Mouse (Mus musculus) heart, embryonic 14.5 days (tissue): Measurements from ENCODE around the gene Cyth4. TPM values are rescaled to one million over a fixed set of nuclear protein-coding genes. Genes with fewer than 3 reads are reported as not detected.

Experiments
- ATAC-seq: fragments of 200-750 bp; cut with Nextera tagmentation; 2 replicates; pipeline ENCODE4 v1.8.0; 2017; ENCODE audit warnings: low read depth, moderate TSS enrichment; ENCODE audit not compliant: insufficient number of reproducible peaks, insufficient read depth, low FRiP score
- H3K27ac ChIP-seq, 2 experiments: fragments of 200-500 bp in 1 of 2; fragments of 300-500 bp in 1 of 2; sonication (generic) in 1 of 2; replicated peaks in 1 of 2; 2 replicates each; pipeline ENCODE4 v1.5.1; 2012 to 2014; ENCODE audit warnings: low read depth in 2 of 2, low read length in 2 of 2, control low read depth in 1 of 2, mild to moderate bottlenecking in 1 of 2, mixed read lengths in 1 of 2; ENCODE audit not compliant: control insufficient read depth in 1 of 2, insufficient read depth in 1 of 2
- H3K27me3 ChIP-seq: fragments of 300-500 bp; sonication (generic); 2 replicates; pipeline ENCODE4 v1.6.1; 2014; ENCODE audit warnings: mild to moderate bottlenecking, low read length, control low read depth; ENCODE audit not compliant: control insufficient read depth, insufficient read depth
- H3K36me3 ChIP-seq: fragments of 300-500 bp; sonication (generic); 2 replicates; pipeline ENCODE4 v1.6.1; 2014; ENCODE audit warnings: mild to moderate bottlenecking, control low read depth, low read length, mixed read lengths; ENCODE audit not compliant: control insufficient read depth, insufficient read depth
- H3K4me1 ChIP-seq, 2 experiments: fragments of 200-500 bp in 1 of 2; fragments of 300-500 bp in 1 of 2; sonication (generic) in 1 of 2; 2 replicates each; pipeline ENCODE4 v1.6.1; 2012 to 2014; ENCODE audit warnings: low read length in 2 of 2, control low read depth in 1 of 2, mixed read lengths in 1 of 2; ENCODE audit not compliant: control insufficient read depth in 2 of 2, insufficient read depth in 2 of 2
- H3K4me2 ChIP-seq: fragments of 300-500 bp; sonication (generic); 2 replicates; pipeline ENCODE4 v1.6.1; 2014; ENCODE audit warnings: mild to moderate bottlenecking, low read length
- H3K4me3 ChIP-seq, 2 experiments: fragments of 200-500 bp in 1 of 2; fragments of 300-500 bp in 1 of 2; sonication (generic) in 1 of 2; 2 replicates each; pipeline ENCODE4 v1.5.1; 2012 to 2014; ENCODE audit warnings: low read length in 2 of 2, mild to moderate bottlenecking in 2 of 2, control low read depth in 1 of 2, low read depth in 1 of 2, moderate library complexity in 1 of 2; ENCODE audit not compliant: control insufficient read depth in 1 of 2, insufficient read depth in 1 of 2
- H3K9ac ChIP-seq: fragments of 300-500 bp; sonication (generic); 2 replicates; pipeline ENCODE4 v1.6.1; 2014; ENCODE audit warnings: mild to moderate bottlenecking, low read length
- H3K9me3 ChIP-seq: fragments of 300-500 bp; sonication (generic); 2 replicates; pipeline ENCODE4 v1.6.1; 2016; ENCODE audit warnings: low read length, control low read depth; ENCODE audit not compliant: control insufficient read depth
- WGBS: fragments of 180-500 bp; shearing (Covaris S2); extraction: QIAGEN DNeasy Blood & Tissue Kit; methylation state at CpG from one replicate; pipeline ENCODE4 v1.1.7; 2014; 5-methylcytosine and 5-hydroxymethylcytosine counted together
- polyA plus RNA-seq: library from polyadenylated mRNA; unstranded; fragments of >200 nt; fragmentation: Nextera tagmentation; extraction: Ambion mirVana; gene quantifications from 2 replicates; pipeline ENCODE4 v1.2.1, GENCODE M21; 2014

Cyth4 gene
- polyA plus RNA-seq, 1 experiment from 2014 or later = 2.4 TPM

GRCm38 (mm10) chr15:78571554-78572269 lies 25.1 kb upstream of the Cyth4 start:
- Histone ChIP-seq H3K4me1 (peaks cover 10 to 14% of the 10 kb centered on the region in 2 experiments), H3K27me3 (no peaks in the 10 kb centered on the region), H3K9me3 (no peaks in the 10 kb centered on the region), H3K36me3 (no peaks in the 10 kb centered on the region), H3K4me2 (peak overlapping the region; percentile 26; the same call in 1 of the 2 replicates), H3K9ac (no peak overlapping the region; the same call in 1 of the 2 replicates), H3K27ac (peak overlapping the region; percentile 9 to 55; a peak in 2 of 4 replicates), H3K4me3 (no peak overlapping the region)
- 13% methylated on average over 16 of the region's 16 CpGs for WGBS
- peak; percentile 32; the same call in 1 of the 2 replicates for ATAC-seq

DNA sequence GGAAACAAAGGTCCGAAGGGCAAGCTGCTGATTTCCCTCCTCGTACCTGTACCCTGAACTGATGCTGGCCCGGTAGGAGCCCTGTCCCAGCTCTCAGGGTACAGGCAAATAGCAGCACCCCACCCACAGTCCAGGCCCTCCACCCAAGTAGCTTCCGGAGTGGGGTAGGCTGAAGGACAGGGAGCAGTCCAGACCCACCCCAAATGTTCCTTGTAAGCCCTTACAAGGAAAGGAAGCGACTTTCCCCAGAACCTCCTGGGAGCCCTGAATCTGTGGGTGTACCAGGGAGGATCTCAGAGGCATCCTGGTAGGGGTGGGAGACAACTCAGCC lies 24.6 kb upstream of the Cyth4 start:
- whole genome bisulfite sequencing = 93% methylated on average over 5 of the region's 5 CpGs
- Histone ChIP-seq H3K4me3 (no peak overlapping the region), H3K4me1 (peaks cover 10 to 14% of the 10 kb centered on the region in 2 experiments), H3K27me3 (no peaks in the 10 kb centered on the region), H3K27ac (peak overlapping the region in 1 of 2 experiments; percentile 55; a peak in 2 of 4 replicates), H3K36me3 (no peaks in the 10 kb centered on the region), H3K9me3 (no peaks in the 10 kb centered on the region), H3K4me2 (no peak overlapping the region), H3K9ac (no peak overlapping the region; the same call in 1 of the 2 replicates)
- ATAC-seq = no peak

DNA sequence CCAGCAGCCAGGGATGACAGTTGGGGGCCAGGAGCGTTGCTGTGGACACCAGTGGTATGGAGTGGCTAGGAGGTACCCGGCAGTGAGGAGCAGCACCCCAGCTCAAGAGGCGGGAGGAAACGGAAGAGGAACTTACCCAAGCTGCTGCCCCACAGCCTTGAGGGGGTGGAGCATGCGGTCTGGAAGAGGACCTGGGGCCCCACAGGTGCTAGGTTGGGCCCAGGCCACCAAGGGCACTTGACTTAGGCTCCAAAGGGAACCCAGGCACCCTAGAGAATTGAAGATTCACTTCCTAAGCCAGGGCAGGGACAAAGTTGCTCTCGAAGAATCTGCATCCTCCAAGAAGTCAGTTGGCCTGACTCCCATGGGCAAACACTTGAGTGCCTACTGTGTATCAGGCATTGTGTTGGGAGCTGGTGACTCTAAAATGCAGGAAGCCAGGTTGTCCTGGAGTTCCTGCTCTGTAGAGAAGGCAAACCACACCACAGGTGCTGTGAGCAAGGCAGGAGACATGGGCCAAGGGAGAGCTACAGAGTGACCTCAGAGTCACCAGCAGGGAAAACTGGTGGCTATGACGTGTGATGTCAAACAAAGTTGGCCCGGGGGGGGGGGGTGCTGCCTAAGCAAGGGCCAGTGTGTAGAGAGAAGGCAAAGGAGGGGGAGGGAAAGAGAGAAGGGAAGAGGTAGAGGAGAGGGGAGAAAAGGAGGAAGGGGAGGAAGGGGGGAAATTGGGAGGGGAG lies 24.0 kb upstream of the Cyth4 start, which contains the start of gene Rac2:
Rac2 (minus strand) TSS at position 126 of the 740 bp plus-strand sequence.
- Histone ChIP-seq H3K9me3 (no peaks in the 10 kb centered on the region), H3K27ac (peak within 1 kb of the TSS; percentile 9 to 55; a peak in 2 of 4 replicates), H3K9ac (no peak within 1 kb of the TSS; the same call in 1 of the 2 replicates), H3K36me3 (no peaks in the 10 kb centered on the region), H3K4me3 (no peak within 1 kb of the TSS), H3K4me1 (peaks cover 10 to 14% of the 10 kb centered on the region in 2 experiments), H3K27me3 (no peaks in the 10 kb centered on the region), H3K4me2 (peak within 1 kb of the TSS; percentile 26; the same call in 1 of the 2 replicates)
- no peak for ATAC-seq
- WGBS = 67% methylated on average over 8 of the region's 8 CpGs

DNA sequence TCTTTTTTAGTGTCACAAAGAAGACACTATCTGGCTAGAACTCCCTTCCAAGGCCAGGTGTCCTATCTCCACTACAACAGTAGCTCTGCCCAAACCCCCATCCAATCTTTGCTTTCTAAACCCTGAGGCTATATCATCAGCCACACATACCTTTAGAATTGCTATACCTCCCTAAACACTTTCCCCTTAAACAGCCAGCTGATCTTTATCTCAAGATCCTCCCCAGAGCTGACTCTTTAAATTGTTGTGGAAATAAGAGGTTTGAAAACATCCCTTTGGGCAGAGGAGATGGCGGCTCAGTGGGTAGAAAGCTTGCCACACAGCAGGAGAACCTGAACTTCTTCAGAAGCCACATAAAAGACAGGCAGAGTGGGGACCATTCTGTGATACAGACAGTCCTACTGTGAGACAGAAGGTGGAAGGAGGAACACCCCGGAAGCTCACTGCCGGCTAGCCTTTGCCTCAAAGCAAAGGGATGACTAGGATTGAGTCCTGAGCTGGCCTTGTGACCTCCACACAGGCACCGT lies 20.5 kb upstream of the Cyth4 start:
- ATAC-seq = no peak
- 56% methylated on average over 4 of the region's 4 CpGs for WGBS
- Histone ChIP-seq H3K36me3 (no peaks in the 10 kb centered on the region), H3K4me3 (no peak overlapping the region), H3K9me3 (no peaks in the 10 kb centered on the region), H3K4me2 (no peak overlapping the region), H3K27me3 (no peaks in the 10 kb centered on the region), H3K4me1 (peaks cover 14 to 22% of the 10 kb centered on the region in 2 experiments), H3K9ac (no peak overlapping the region), H3K27ac (no peak overlapping the region)

DNA sequence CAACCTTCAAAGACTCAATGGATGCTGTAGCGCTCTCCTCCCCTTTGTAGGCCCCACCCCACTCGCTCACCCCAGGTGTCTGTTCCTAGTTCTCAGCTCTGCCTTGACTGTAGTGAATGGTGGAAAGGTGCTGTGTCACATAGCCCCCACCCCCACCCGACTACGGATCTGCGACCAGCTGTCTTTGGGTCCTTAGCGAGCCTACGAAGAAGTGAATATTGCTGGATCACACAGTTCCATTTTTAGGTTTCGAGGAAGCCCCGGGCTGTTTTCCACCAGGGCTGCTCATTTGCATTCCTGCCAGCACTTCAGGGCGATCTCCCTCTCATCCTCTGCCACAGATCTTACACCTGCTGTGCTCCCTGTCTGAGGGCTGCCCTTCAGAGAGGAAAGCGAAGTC lies 13.5 kb upstream of the Cyth4 start:
- no peak for ATAC-seq
- H3K9ac ChIP-seq = no peak overlapping the region; the same call in 1 of the 2 replicates
- no peaks in the 10 kb centered on the region for H3K36me3 ChIP-seq
- no peak overlapping the region for H3K4me2 ChIP-seq
- peaks cover 3% of the 10 kb centered on the region; the same call in 1 of the 2 replicates for H3K9me3 ChIP-seq
- H3K27me3 ChIP-seq = no peaks in the 10 kb centered on the region
- no peak overlapping the region for H3K27ac ChIP-seq
- WGBS = 18% methylated on average over 11 of the region's 11 CpGs
- H3K4me3 ChIP-seq = no peak overlapping the region
- peaks cover 6 to 13% of the 10 kb centered on the region in 2 experiments; a peak in 3 of 4 replicates for H3K4me1 ChIP-seq

DNA sequence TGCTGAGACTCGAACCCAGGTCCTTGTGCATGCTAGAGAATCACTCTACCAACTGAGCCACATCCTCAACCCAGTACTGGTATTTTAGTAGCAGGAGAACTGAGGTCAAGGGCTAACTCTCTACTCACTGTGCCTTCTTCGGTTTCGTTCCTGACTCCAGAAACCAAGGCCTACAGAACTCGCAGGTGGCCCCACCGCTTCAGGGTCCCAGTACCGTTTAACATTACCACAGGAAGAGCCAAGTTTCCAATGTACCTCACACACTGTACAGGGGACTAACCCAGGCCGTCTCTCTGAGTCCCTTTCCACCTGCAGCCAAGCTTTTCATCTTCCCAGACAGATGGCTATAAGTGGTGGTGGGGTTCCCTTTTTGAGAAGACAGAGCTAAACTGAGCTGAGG lies 11.4 kb upstream of the Cyth4 start:
- WGBS = 90% methylated on average over 7 of the region's 7 CpGs
- Histone ChIP-seq H3K4me1 (peaks cover 3% of the 10 kb centered on the region in 2 experiments; a peak in 2 of 4 replicates), H3K4me2 (no peak overlapping the region), H3K4me3 (no peak overlapping the region), H3K27me3 (no peaks in the 10 kb centered on the region), H3K27ac (no peak overlapping the region), H3K9ac (no peak overlapping the region), H3K36me3 (no peaks in the 10 kb centered on the region), H3K9me3 (peaks cover 3% of the 10 kb centered on the region; the same call in 1 of the 2 replicates)
- ATAC-seq = no peak
